Mouse (Mus musculus) CH12.LX (cell line): ENCODE results near the gene Tgfbr3.

ENCODE experiments used
- CTCF ChIP-seq, 2 experiments: IDR thresholded peaks in 1 of 2; conservative IDR thresholded peaks in 1 of 2; 2 replicates each; pipeline ENCODE4 v1.5.1; 2011 to 2012; ENCODE audit warnings: low read depth in 2 of 2, low read length in 2 of 2, improper control_type of control experiment in 1 of 2, inconsistent platforms in 1 of 2, mild to moderate bottlenecking in 1 of 2, moderate library complexity in 1 of 2
- E2F4 ChIP-seq: IDR thresholded peaks from 2 replicates; pipeline ENCODE4 v1.6.1; 2011; ENCODE audit warnings: low read depth, low read length, improper control_type of control experiment; ENCODE audit not compliant: insufficient replicate concordance
- ELF1 ChIP-seq: IDR thresholded peaks from 2 replicates; pipeline ENCODE4 v1.6.1; 2014; ENCODE audit warnings: low read depth, mild to moderate bottlenecking, inconsistent platforms, low read length, improper control_type of control experiment
- EP300 ChIP-seq: IDR thresholded peaks from 2 replicates; pipeline ENCODE4 v1.6.1; 2011; ENCODE audit warnings: low read length, improper control_type of control experiment
- GABPA ChIP-seq: IDR thresholded peaks from 2 replicates; pipeline ENCODE4 v1.6.1; 2012; ENCODE audit warnings: low read depth, low read length, improper control_type of control experiment, inconsistent platforms; ENCODE audit not compliant: insufficient replicate concordance
- HCFC1 ChIP-seq: IDR thresholded peaks from 2 replicates; pipeline ENCODE4 v1.6.1; 2012; ENCODE audit warnings: low read depth, mild to moderate bottlenecking, inconsistent platforms, low read length, improper control_type of control experiment
- JUND ChIP-seq: conservative IDR thresholded peaks from 2 replicates; pipeline ENCODE4 v1.6.1; 2011; ENCODE audit warnings: low read depth, low read length, improper control_type of control experiment
- MAZ ChIP-seq: IDR thresholded peaks from 2 replicates; pipeline ENCODE4 v1.6.1; 2012; ENCODE audit warnings: low read depth, mild to moderate bottlenecking, inconsistent platforms, low read length, improper control_type of control experiment, moderate library complexity
- MYC ChIP-seq: IDR thresholded peaks from 2 replicates; pipeline ENCODE4 v1.6.1; 2011; ENCODE audit warnings: low read depth, mild to moderate bottlenecking, improper control_type of control experiment, low read length
- POLR2A ChIP-seq: IDR thresholded peaks from 2 replicates; pipeline ENCODE4 v1.6.1; 2011; ENCODE audit warnings: low read depth, mild to moderate bottlenecking, improper control_type of control experiment, low read length
- POLR2AphosphoS2 ChIP-seq: IDR thresholded peaks from 2 replicates; pipeline ENCODE4 v1.6.1; 2011; ENCODE audit warnings: low read depth, low read length, improper control_type of control experiment
- RCOR1 ChIP-seq: conservative IDR thresholded peaks from 2 replicates; pipeline ENCODE4 v1.6.1; 2012; ENCODE audit warnings: low read depth, mild to moderate bottlenecking, inconsistent platforms, low read length, improper control_type of control experiment

DNA sequence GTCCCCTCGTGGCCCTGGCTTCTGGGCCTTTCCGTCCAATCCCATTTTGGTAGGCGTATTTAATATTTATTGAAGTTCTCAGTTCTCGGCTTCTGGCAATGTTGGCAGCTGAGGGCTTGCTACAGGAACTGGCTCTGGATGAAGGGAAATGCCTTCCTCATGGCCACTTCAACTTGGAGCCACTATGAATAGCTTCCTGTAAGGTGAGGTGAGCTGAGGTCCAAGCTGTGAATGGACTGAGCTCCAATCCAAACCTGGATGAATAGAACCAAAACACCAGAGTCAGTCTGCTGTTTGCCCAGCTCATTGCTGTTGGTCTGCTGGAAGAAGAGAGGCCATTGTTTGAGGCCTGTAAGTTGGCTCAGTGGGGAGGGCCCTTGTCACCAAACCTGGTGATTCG is 203.3 kb downstream of the Tgfbr3 start:
- TF ChIP-seq POLR2AphosphoS2 (no peak), RCOR1 (no peak), EP300 (no peak), POLR2A (no peak), E2F4 (no peak), JUND (no peak), GABPA (no peak), CTCF (conservative IDR thresholded peaks at IDR 0.05 in 1 of 2, IDR thresholded peaks at IDR 0.05 in 1 of 2; ENCODE audit: low read depth in 2 of 2, low read length in 2 of 2) (no peak), HCFC1 (no peak), ELF1 (no peak), MYC (no peak), MAZ (no peak)
